Mouse (Mus musculus) macrophage (primary cell): ENCODE measurements at regions not wholly inside any gene's neighbourhood (a gene's known extent, or its start where the extent isn't known, plus 50 kb on each side); places are given as distances from the start of the nearest gene placed in this dataset.

Experiments used
- H3K27ac ChIP-seq: fragments of 350-480 bp; formaldehyde crosslinking; 2 replicates; pipeline ENCODE4 v1.9.0; 2021
- H3K36me3 ChIP-seq: fragments of 350-480 bp; formaldehyde crosslinking; 2 replicates; pipeline ENCODE4 v1.9.0; 2021; ENCODE audit errors: inconsistent target
- H3K4me3 ChIP-seq: fragments of 350-480 bp; formaldehyde crosslinking; 2 replicates; pipeline ENCODE4 v1.9.0; 2021; ENCODE audit errors: inconsistent target
- H3K79me2 ChIP-seq: fragments of 350-480 bp; formaldehyde crosslinking; 2 replicates; pipeline ENCODE4 v1.9.0; 2021; ENCODE audit errors: inconsistent target
- WGBS: methylation state at CpG from one replicate; pipeline ENCODE4 v1.1.7; 2026; ENCODE audit warnings: inconsistent platforms; ENCODE audit not compliant: missing documents; 5-methylcytosine and 5-hydroxymethylcytosine counted together

GRCm38 (mm10) chr5:75248279-75248678, 96.2 kb downstream of the Pdgfra start:
- 87% methylated on average over 6 of the region's 6 CpGs for WGBS
- no peak overlapping the region for H3K4me3 ChIP-seq
- H3K36me3 ChIP-seq = no peaks in the 10 kb centered on the region
- no peak overlapping the region for H3K27ac ChIP-seq
- H3K79me2 ChIP-seq = no peaks in the 10 kb centered on the region

DNA sequence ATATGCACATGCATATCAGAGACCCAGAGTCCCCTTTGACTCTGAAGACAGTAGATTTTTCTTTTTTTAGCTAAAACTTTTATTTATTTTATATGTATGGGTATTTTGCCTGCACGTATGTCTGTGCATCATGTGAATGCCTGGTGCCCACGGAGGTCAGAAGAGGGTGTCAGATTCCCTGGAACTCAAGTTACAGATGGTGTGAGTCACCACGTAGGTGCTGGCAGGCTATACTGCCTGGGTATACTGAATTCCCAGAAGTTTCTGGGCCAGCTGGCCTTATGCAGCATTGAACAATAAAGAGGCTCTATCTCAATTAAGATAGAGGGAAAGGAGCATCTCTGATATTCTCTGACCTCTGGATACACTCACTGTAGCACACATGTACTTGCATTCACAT, 97.6 kb downstream of the Pdgfra start:
- no peaks in the 10 kb centered on the region for H3K36me3 ChIP-seq
- 94% methylated on average over 3 of the region's 3 CpGs for WGBS

DNA sequence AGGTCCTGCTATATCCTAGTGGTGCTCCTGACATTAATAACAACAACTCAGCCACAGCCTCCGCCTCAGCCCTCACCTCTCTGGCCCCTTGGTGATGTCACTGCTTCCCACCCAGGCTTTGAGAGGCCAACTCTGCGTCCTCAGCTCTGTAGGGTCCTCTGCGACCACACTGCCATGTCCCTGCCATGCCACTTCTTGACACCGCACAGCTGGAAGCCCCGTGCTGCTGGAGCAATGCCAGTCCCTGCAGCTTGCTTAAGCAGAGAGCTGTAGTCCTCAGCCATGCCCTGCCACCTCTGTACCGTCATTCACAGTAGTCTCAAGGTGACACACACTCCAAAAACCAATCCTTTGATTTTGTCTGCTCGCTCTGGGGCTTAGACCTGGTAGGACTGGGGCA, 101.3 kb downstream of the Pdgfra start:
- Histone ChIP-seq H3K27ac (no peak overlapping the region), H3K4me3 (no peak overlapping the region), H3K79me2 (no peaks in the 10 kb centered on the region), H3K36me3 (no peaks in the 10 kb centered on the region)
- WGBS = 86% methylated on average over 7 of the region's 7 CpGs

More for the DNA sequence above, 97.6 kb downstream of the Pdgfra start:
- no peak overlapping the region for H3K27ac ChIP-seq
- no peak overlapping the region for H3K4me3 ChIP-seq
- no peaks in the 10 kb centered on the region for H3K79me2 ChIP-seq

- Histone ChIP-seq H3K36me3 (no peaks in the 10 kb centered on the region), H3K79me2 (no peaks in the 10 kb centered on the region), H3K4me3 (no peak overlapping the region), H3K27ac (no peak overlapping the region)
- 88% methylated on average over 5 of the region's 5 CpGs for WGBS
These were observed 101.7 kb downstream of the Pdgfra start for GRCm38 (mm10) chr5:75253830-75254229.

DNA sequence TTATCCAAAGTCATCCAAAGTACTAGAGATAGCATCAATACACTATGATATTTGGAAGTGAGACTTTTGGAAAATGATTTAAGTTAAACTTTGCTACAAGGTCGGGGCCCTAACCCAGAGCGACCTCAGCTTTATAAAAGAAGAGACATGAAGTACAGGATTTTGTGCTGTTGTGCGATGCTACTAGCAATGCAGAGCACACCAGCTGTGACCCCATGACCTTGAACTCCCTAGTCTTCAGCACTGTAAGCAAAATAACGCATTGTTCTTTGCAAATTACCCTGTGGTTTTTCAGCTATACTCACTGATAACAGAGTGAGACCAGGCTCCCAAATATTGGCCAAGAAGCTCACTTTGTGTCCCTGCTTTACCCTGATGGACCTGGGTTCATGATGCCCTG, 104.1 kb downstream of the Pdgfra start:
- WGBS = 95% methylated on average over 4 of the region's 4 CpGs
- Histone ChIP-seq H3K79me2 (no peaks in the 10 kb centered on the region), H3K27ac (no peak overlapping the region), H3K36me3 (no peaks in the 10 kb centered on the region), H3K4me3 (no peak overlapping the region)

- 83% methylated on average over 2 of the region's 2 CpGs for WGBS
- no peaks in the 10 kb centered on the region for H3K79me2 ChIP-seq
- no peaks in the 10 kb centered on the region for H3K36me3 ChIP-seq
- no peak overlapping the region for H3K27ac ChIP-seq
- H3K4me3 ChIP-seq = no peak overlapping the region
These were observed 105.0 kb downstream of the Pdgfra start for GRCm38 (mm10) chr5:75257067-75257466.

DNA sequence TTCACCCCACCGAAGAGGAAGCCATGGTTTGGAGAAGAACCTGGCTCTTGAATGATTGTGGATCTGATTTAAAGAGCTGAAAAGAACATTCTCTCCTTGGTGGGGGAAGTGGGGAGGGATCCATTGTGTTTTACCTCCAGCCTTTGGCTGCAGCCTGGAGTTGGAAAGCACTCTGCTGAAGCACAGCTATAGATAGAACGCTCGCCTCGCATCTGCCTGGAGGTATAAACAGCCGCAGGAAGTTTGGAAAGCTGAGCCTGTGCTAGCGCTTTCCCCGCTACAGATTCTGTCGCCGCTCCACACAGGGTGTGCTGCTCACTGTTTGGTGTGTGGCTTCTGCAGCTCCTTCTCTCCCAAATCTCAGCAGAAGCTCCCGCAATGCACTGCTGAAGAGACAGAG, 108.2 kb downstream of the Pdgfra start:
- H3K4me3 ChIP-seq = no peak overlapping the region
- no peak overlapping the region for H3K27ac ChIP-seq
- H3K79me2 ChIP-seq = no peaks in the 10 kb centered on the region
- H3K36me3 ChIP-seq = no peaks in the 10 kb centered on the region
- WGBS = 89% methylated on average over 10 of the region's 10 CpGs

DNA sequence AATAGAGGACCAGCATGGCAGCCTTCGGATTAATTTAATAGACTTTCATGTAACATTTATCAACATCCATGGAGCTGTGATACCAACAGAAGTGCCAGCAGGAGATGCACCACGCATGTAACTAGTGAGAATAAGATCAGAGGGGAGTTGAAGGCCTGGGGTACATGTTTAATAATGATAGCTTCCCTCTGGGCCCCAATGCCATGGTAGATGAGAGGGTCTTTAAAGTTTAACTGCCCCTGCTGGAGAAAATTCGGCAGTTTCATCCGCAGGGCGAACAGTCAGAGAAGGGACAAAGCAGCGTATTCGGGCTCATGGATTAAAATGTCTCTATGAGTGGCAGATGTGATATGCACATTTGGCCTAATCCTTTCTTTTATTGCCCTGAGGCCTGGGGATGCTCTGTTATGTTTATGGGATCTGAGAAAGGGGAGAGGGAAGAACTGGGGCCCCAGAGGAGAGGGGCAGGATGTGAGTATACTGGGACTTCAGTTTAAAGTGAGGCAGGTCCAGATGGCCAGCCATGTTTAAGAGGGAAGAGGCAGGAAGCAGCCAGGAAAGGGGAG, 114.1 kb downstream of the Pdgfra start:
- Histone ChIP-seq H3K4me3 (no peak overlapping the region), H3K27ac (no peak overlapping the region), H3K79me2 (no peaks in the 10 kb centered on the region), H3K36me3 (no peaks in the 10 kb centered on the region)
- 96% methylated on average over 7 of the region's 7 CpGs for WGBS

DNA sequence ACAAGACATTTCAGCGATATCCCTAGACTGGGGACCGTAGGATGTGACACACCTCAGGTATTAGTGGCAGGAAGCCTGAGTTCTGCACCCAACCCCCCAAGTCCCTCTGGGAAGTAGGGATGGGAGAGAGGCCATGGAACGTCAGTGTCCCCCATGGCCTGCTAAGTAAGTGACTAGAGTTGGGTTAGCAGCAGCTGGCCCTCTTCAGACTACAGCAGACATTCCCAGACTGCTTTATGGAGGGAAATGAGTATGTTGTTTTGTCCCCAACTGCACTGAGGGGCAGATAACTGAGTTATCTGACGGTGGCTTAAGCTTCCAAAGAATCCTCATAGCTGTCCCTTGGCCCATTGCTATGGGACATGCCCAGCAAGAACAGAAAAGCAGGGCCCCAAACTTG, 114.8 kb downstream of the Pdgfra start:
- no peaks in the 10 kb centered on the region for H3K79me2 ChIP-seq
- H3K36me3 ChIP-seq = no peaks in the 10 kb centered on the region
- no peak overlapping the region for H3K27ac ChIP-seq
- no peak overlapping the region for H3K4me3 ChIP-seq
- WGBS = 96% methylated on average over 4 of the region's 4 CpGs

DNA sequence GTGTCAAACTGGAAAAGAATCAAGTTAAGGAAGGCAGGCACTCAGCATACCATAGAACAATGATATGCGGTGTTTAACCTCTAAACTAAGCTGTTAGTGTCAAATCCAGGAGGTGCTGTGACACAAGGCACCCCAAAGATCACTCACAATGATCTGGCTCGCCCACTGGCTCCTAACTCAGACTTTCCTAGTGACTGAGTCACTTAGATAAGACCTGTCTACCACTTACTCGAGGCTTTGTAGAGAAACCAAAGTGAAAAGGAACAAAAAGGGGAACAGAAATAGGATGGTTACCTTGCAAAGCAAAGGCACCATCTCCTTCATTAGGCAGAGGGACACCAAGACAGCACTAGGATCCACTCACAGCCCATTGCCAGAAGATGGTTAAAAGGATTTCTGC, 115.7 kb downstream of the Pdgfra start:
- no peaks in the 10 kb centered on the region for H3K79me2 ChIP-seq
- H3K27ac ChIP-seq = no peak overlapping the region
- WGBS = 50% methylated on average over 3 of the region's 3 CpGs
- H3K36me3 ChIP-seq = no peaks in the 10 kb centered on the region
- no peak overlapping the region for H3K4me3 ChIP-seq

- Histone ChIP-seq H3K36me3 (no peaks in the 10 kb centered on the region), H3K79me2 (no peaks in the 10 kb centered on the region), H3K4me3 (no peak overlapping the region), H3K27ac (no peak overlapping the region)
- 100% methylated on average over 3 of the region's 3 CpGs for WGBS
These were observed 125.9 kb downstream of the Pdgfra start for GRCm38 (mm10) chr5:75278041-75278440.

GRCm38 (mm10) chr5:75279561-75280171, 127.6 kb downstream of the Pdgfra start:
- WGBS = 14% methylated on average over 1 of the region's 1 CpGs
- no peak overlapping the region for H3K27ac ChIP-seq
- no peak overlapping the region for H3K4me3 ChIP-seq
- H3K36me3 ChIP-seq = no peaks in the 10 kb centered on the region
- no peaks in the 10 kb centered on the region for H3K79me2 ChIP-seq

DNA sequence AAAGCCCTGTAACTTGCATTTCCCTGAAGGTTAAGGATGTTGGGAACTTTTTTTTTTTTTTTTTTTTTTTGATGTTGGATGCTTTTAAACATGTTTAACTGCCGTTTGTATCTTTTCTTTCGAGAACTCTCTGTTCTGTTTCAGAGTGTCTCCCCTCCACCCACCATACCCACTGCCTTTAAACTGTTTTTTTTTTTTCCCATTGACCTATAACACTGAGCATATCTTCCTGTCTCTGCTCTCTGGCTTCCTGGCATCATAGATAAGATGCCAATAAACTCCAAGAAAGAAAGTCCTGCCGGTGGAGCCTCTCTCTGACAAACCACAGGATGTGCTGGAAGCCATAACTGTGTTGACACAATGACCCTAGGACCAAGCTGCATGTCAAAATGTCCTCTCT, 128.6 kb downstream of the Pdgfra start:
- H3K36me3 ChIP-seq = no peaks in the 10 kb centered on the region
- no peaks in the 10 kb centered on the region for H3K79me2 ChIP-seq
- H3K27ac ChIP-seq = no peak overlapping the region
- H3K4me3 ChIP-seq = no peak overlapping the region
- WGBS = 14% methylated on average over 3 of the region's 3 CpGs

DNA sequence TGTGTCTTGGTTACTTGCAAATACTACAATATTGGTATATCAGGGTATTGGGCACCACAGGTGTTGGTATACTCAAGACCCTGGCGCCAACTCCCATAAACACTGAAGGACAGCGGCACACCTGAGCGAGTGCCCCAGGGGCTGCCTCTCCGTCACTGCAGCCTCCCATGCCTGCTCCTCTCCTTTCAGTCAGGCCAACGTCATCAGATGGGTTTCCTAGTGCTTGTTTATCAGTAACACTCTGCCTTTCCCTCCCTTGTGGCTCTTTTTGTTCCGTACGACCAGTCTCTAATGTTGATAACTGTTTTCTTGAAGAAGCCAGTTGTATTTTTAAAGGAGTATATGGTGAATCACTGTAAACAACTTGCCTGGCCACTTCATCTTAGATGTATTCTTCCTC, 129.4 kb downstream of the Pdgfra start:
- H3K36me3 ChIP-seq = no peaks in the 10 kb centered on the region
- WGBS = 94% methylated on average over 7 of the region's 7 CpGs
- H3K27ac ChIP-seq = no peak overlapping the region
- no peak overlapping the region for H3K4me3 ChIP-seq
- no peaks in the 10 kb centered on the region for H3K79me2 ChIP-seq

DNA sequence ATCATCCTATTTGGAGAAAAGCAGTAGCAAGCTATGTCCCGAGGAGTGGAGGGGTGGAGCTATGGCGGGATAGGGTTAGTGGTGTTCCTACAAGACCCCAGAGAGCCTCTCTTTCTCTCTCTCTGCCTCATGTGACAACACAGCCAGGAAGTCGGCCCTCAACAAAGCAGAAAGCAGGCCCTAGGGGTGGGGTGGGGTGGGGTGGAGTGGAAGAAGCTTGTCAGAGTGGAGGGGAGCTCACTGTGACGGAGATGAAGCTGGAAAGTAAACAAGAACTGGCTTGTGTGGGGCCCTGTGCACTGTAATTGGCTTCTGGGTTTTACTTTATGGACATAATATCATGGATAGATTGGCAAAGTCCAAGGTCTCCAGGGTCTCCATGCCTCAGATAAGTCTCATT, 130.5 kb downstream of the Pdgfra start:
- no peaks in the 10 kb centered on the region for H3K79me2 ChIP-seq
- H3K4me3 ChIP-seq = no peak overlapping the region
- WGBS = 54% methylated on average over 3 of the region's 4 CpGs
- H3K36me3 ChIP-seq = no peaks in the 10 kb centered on the region
- H3K27ac ChIP-seq = no peak overlapping the region

DNA sequence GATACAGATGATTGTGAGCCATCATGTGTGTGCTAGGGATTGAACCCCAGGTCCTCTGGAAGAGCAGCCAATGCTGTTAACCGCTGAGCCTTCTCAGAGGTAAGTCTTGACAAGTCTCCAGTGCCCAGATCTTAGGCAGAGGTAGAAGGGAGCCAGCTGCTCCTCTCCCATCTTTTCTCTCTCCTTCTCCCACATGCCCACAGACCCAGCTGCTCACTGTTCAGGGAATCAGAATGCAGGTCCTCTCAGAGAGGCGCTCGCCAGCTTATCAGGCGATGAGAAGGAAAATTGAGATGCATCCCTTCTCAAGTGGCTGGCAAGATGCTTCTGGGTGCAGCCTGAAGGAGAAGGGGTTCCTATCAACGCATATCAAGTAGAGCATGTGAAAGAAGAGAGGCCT, 131.7 kb downstream of the Pdgfra start:
- H3K4me3 ChIP-seq = no peak overlapping the region
- H3K79me2 ChIP-seq = no peaks in the 10 kb centered on the region
- H3K27ac ChIP-seq = no peak overlapping the region
- no peaks in the 10 kb centered on the region for H3K36me3 ChIP-seq
- WGBS = 87% methylated on average over 5 of the region's 5 CpGs
